Mouse (Mus musculus): ENCODE measurements around the gene Ppp1r18.
A peak's percentile ranks its signal among the peaks of the same experiment; 100 is the strongest.
"Not testable (repeated sequence)": the region's sequence is repeated elsewhere in the genome, so short reads cannot be mapped to it uniquely, and the experiment has no call there.

Ppp1r18 gene

GRCm38 (mm10) chr17:35836991-35837422 lies 28.4 kb upstream of the Ppp1r18 start:
- DNase-seq (ENCODE audit: low read depth) = peak; percentile 89

GRCm38 (mm10) chr17:35837487-35837886 lies 27.9 kb upstream of the Ppp1r18 start:
- peak; percentile 76 for DNase-seq (ENCODE audit: low read depth)

- DNase-seq (ENCODE audit: low read depth) = peak; percentile 95
These were observed 27.3 kb upstream of the Ppp1r18 start, which contains the start of gene Tubb5 for GRCm38 (mm10) chr17:35838122-35838544. Gene Tubb5 (minus strand): TSS chr17:35838306.

GRCm38 (mm10) chr17:35838570-35838969 lies 26.8 kb upstream of the Ppp1r18 start:
- DNase-seq (ENCODE audit: low read depth) = no peak

- not testable (repeated sequence) for DNase-seq (ENCODE audit: low read depth)
These were observed 26.4 kb upstream of the Ppp1r18 start for GRCm38 (mm10) chr17:35839002-35839401.

GRCm38 (mm10) chr17:35840561-35840960 lies 24.8 kb upstream of the Ppp1r18 start:
- DNase-seq (ENCODE audit: low read depth) = no peak

- peak; percentile 100 for DNase-seq (ENCODE audit: low read depth)
These were observed 24.1 kb upstream of the Ppp1r18 start, which contains the start of gene Mdc1 for GRCm38 (mm10) chr17:35841076-35841950. Gene Mdc1 (plus strand): TSS chr17:35841515.

- DNase-seq (ENCODE audit: low read depth) = peak; percentile 34
These were observed 23.4 kb upstream of the Ppp1r18 start for GRCm38 (mm10) chr17:35842006-35842405.

GRCm38 (mm10) chr17:35843514-35843913 lies 21.9 kb upstream of the Ppp1r18 start:
- peak; percentile 25 for DNase-seq (ENCODE audit: low read depth)

GRCm38 (mm10) chr17:35848112-35848511 lies 17.3 kb upstream of the Ppp1r18 start:
- DNase-seq (ENCODE audit: low read depth) = no peak

GRCm38 (mm10) chr17:35850974-35851373 lies 14.4 kb upstream of the Ppp1r18 start:
- DNase-seq (ENCODE audit: low read depth) = no peak

GRCm38 (mm10) chr17:35859371-35859770 lies 6.0 kb upstream of the Ppp1r18 start:
- DNase-seq (ENCODE audit: low read depth) = no peak

GRCm38 (mm10) chr17:35859835-35860234 lies 5.6 kb upstream of the Ppp1r18 start:
- DNase-seq (ENCODE audit: low read depth) = peak; percentile 16

GRCm38 (mm10) chr17:35860831-35861197 lies 4.6 kb upstream of the Ppp1r18 start:
- no peak for DNase-seq (ENCODE audit: low read depth)

GRCm38 (mm10) chr17:35861198-35861857 lies 4.1 kb upstream of the Ppp1r18 start, which contains the start of gene Nrm:
Gene Nrm (plus strand): TSS chr17:35861318.
- peak; percentile 92 for DNase-seq (ENCODE audit: low read depth)

GRCm38 (mm10) chr17:35864832-35865353 lies 500 bp upstream of the Ppp1r18 start:
- peak; percentile 9 for DNase-seq (ENCODE audit: low read depth)

GRCm38 (mm10) chr17:35866281-35866831 lies 963 bp downstream of the Ppp1r18 start:
- DNase-seq (ENCODE audit: low read depth) = peak; percentile 83

- DNase-seq (ENCODE audit: low read depth) = peak; percentile 82
These were observed 1.8 kb downstream of the Ppp1r18 start for GRCm38 (mm10) chr17:35866911-35867890.

- DNase-seq (ENCODE audit: low read depth) = peak; percentile 83
These were observed 2.9 kb downstream of the Ppp1r18 start for GRCm38 (mm10) chr17:35868165-35868820.

- DNase-seq (ENCODE audit: low read depth) = no peak
These were observed 3.6 kb downstream of the Ppp1r18 start for GRCm38 (mm10) chr17:35868961-35869345.

Measured in induced T-regulatory cell, adult 2 months (primary cell).